Mouse (Mus musculus): ENCODE results near the gene Vmn1r228. TPM values are rescaled to one million over a fixed set of nuclear protein-coding genes. Genes with fewer than 3 reads are reported as not detected.

Vmn1r228 gene
- polyA plus RNA-seq (2012; rRNA removed; ENCODE audit: low replicate concordance) = not detected in 2 replicates

GRCm38 (mm10) chr17:20786057-20786456 is at the start of gene Vmn1r228:
TSS of gene Vmn1r228 (minus strand) at chr17:20786157.

GRCm38 (mm10) chr17:20811255-20811654 is 25.3 kb upstream of the Vmn1r228 start, which contains the start of gene Vmn1r229:
TSS of gene Vmn1r229 (plus strand) at chr17:20811555.

GRCm38 (mm10) chr17:20729543-20729942 is 56.4 kb downstream of the Vmn1r228 start, which contains the start of gene Vmn1r227:
TSS of gene Vmn1r227 (plus strand) at chr17:20729843.

Other genes starting within 250 kb of the Vmn1r228 start
- not detected in 2 replicates for gene Vmn2r109, start 221.4 kb downstream of the Vmn1r228 start, polyA plus RNA-seq (2012; rRNA removed; ENCODE audit: low replicate concordance)
- not detected in 2 replicates for gene Vmn2r110, start 189.7 kb downstream of the Vmn1r228 start, polyA plus RNA-seq (2012; rRNA removed; ENCODE audit: low replicate concordance)
- not detected in 2 replicates for gene Fpr-rs3, start 161.3 kb downstream of the Vmn1r228 start, polyA plus RNA-seq (2012; rRNA removed; ENCODE audit: low replicate concordance)
- gene Vmn1r226, start 103.3 kb downstream of the Vmn1r228 start, polyA plus RNA-seq (2012; rRNA removed; ENCODE audit: low replicate concordance) = not detected in 2 replicates
- not detected in 2 replicates for gene Vmn1r227, start 56.3 kb downstream of the Vmn1r228 start, polyA plus RNA-seq (2012; rRNA removed; ENCODE audit: low replicate concordance)
- gene Vmn1r229, start 25.4 kb upstream of the Vmn1r228 start, polyA plus RNA-seq (2012; rRNA removed; ENCODE audit: low replicate concordance) = not detected in 2 replicates
- not detected in 2 replicates for gene Vmn1r230, start 54.3 kb upstream of the Vmn1r228 start, polyA plus RNA-seq (2012; rRNA removed; ENCODE audit: low replicate concordance)
- not detected in 2 replicates for gene Vmn1r231, start 118.9 kb upstream of the Vmn1r228 start, polyA plus RNA-seq (2012; rRNA removed; ENCODE audit: low replicate concordance)
- gene Vmn1r232, start 133.6 kb upstream of the Vmn1r228 start, polyA plus RNA-seq (2012; rRNA removed; ENCODE audit: low replicate concordance) = not detected in 2 replicates
- 275 and 294 TPM in 2 replicates for gene Ppp2r1a, start 159.2 kb upstream of the Vmn1r228 start, polyA plus RNA-seq (2012; rRNA removed; ENCODE audit: low replicate concordance)
- gene Vmn1r233, start 210.3 kb upstream of the Vmn1r228 start, polyA plus RNA-seq (2012; rRNA removed; ENCODE audit: low replicate concordance) = not detected in 2 replicates
- 4.3 and 4.5 TPM in 2 replicates for gene Zfp160, start 222.7 kb upstream of the Vmn1r228 start, polyA plus RNA-seq (2012; rRNA removed; ENCODE audit: low replicate concordance)

All from subcutaneous adipose tissue, adult 2 months (tissue).